Comparison of ENCODE assay signal across 18 mouse cellular contexts in the genomic region with DNA sequence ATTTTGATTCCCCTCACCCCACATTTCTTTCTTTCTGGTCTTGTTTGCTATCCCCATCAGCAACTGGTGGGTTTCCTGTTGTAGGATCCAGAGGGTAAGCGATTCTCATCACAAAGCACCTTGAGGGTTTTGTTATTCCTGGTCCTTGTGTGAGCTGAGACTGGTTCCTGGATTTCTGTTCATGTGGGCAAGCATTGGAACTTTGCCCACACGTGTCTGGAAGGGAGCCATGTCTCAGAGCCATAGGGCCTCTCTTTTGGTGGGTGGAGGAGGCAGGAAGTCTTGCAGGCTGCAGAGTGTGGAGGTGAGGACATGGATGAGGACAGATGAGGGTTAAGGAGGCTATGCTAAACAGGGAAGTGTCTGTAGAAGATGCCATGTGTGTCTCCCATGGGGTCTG.
DNase-seq lines count a peak whose midpoint lies in the region; ATAC-seq and TF ChIP-seq lines count a peak whose summit lies in the region.
"Had no signal": no experiment of that assay in that cellular context is flagged by ENCODE, and none has a peak within 500 bp of the region (broad histone marks: within the 10 kb centered on the region; RNA-seq: fewer than 3 reads in every experiment).

No protein-coding gene starts in this region.

- ATAC-seq in stomach, postnatal 0 days (ENCODE audit: low FRiP score, low TSS enrichment): no peak
- ATAC-seq: forebrain, embryonic 13.5 days; forebrain, postnatal 0 days had no signal

- H3K27ac ChIP-seq in kidney, adult 2 months (ENCODE audit: insufficient read depth, low read depth, low read length): no peak overlapping the region
- H3K27ac ChIP-seq in stomach, postnatal 0 days (replicated peaks): no peak overlapping the region
- H3K27ac ChIP-seq: embryonic facial prominence, embryonic 13.5 days; forebrain, embryonic 13.5 days; heart, adult 2 months; heart, embryonic 15.5 days; hindbrain, embryonic 14.5 days had no signal

- H3K4me3 ChIP-seq in kidney, adult 2 months (ENCODE audit: insufficient read depth, low read depth, low read length): no peak overlapping the region
- H3K4me3 ChIP-seq in stomach, postnatal 0 days (ENCODE audit: low read depth, low read length): no peak overlapping the region
- H3K4me3 ChIP-seq: embryonic facial prominence, embryonic 13.5 days; forebrain, embryonic 13.5 days; heart, adult 2 months; heart, embryonic 15.5 days had no signal

- no peak for TF ChIP-seq CTCF in kidney, adult 2 months (conservative IDR thresholded peaks at IDR 0.05; ENCODE audit: insufficient read depth, insufficient read length, low read depth, low read length)
- TF ChIP-seq CTCF in stomach, postnatal 0 days (IDR thresholded peaks at IDR 0.05; ENCODE audit: low read depth): no peak

- TF ChIP-seq POLR2A in kidney, adult 2 months (IDR thresholded peaks at IDR 0.05; ENCODE audit: low read depth, low read length): no peak

- no peaks in the 10 kb centered on the region for H3K27me3 ChIP-seq in kidney, adult 2 months (replicated peaks; ENCODE audit: control insufficient read depth, insufficient read depth, low read length)
- no peaks in the 10 kb centered on the region for H3K27me3 ChIP-seq in stomach, postnatal 0 days (ENCODE audit: control insufficient read depth, insufficient read depth, low read length)
- H3K27me3 ChIP-seq: embryonic facial prominence, embryonic 13.5 days; forebrain, embryonic 13.5 days had no signal

- no peaks in the 10 kb centered on the region for H3K9me3 ChIP-seq in stomach, postnatal 0 days (ENCODE audit: control insufficient read depth, low read length)
- H3K9me3 ChIP-seq: embryonic facial prominence, embryonic 13.5 days; forebrain, embryonic 13.5 days; heart, embryonic 15.5 days had no signal

- no peak for TF ChIP-seq EP300 in stomach, postnatal 0 days (optimal IDR thresholded peaks at IDR 0.05)

- no peaks in the 10 kb centered on the region for H3K4me1 ChIP-seq in kidney, adult 2 months (ENCODE audit: control insufficient read depth, insufficient read depth, low read length)
- no peaks in the 10 kb centered on the region for H3K4me1 ChIP-seq in stomach, postnatal 0 days (replicated peaks; ENCODE audit: control insufficient read depth, insufficient read depth)
- H3K4me1 ChIP-seq: heart, embryonic 15.5 days had no signal

- peak; percentile 54 to 67 for DNase-seq in cerebellum, postnatal 14 days
- no peak for DNase-seq in cerebellum, adult 9-10 months
- peak; percentile 12 to 20 for DNase-seq in kidney, postnatal 4 days
- no peak for DNase-seq in kidney, adult 2 months
- peak; percentile 52 for DNase-seq in NIH3T3 (ENCODE audit: low read depth)
- DNase-seq in stomach, postnatal 0 days (ENCODE audit: low spot score): peak; percentile 43
- DNase-seq: adrenal gland, adult 2 months; adrenal gland, postnatal 25 days; cerebellum, adult 9-11 months; forebrain, postnatal 0 days; gastrocnemius, postnatal 14 days; heart, adult 2 months; heart, postnatal 14 days had no signal

- H3K4me2 ChIP-seq in stomach, postnatal 0 days (replicated peaks; ENCODE audit: low read depth): no peak overlapping the region
- H3K4me2 ChIP-seq: embryonic facial prominence, embryonic 13.5 days; forebrain, embryonic 13.5 days; heart, embryonic 11.5 days; heart, embryonic 15.5 days; hindbrain, embryonic 14.5 days had no signal

- no peaks in the 10 kb centered on the region for H3K36me3 ChIP-seq in kidney, adult 2 months (ENCODE audit: control insufficient read depth, insufficient read depth, low read length)
- H3K36me3 ChIP-seq in stomach, postnatal 0 days (ENCODE audit: control insufficient read depth, insufficient read depth, low read length): no peaks in the 10 kb centered on the region
- H3K36me3 ChIP-seq: embryonic facial prominence, embryonic 13.5 days; heart, embryonic 15.5 days had no signal

- no peak overlapping the region for H3K9ac ChIP-seq in stomach, postnatal 0 days (ENCODE audit: low read length)
- H3K9ac ChIP-seq: embryonic facial prominence, embryonic 13.5 days; forebrain, embryonic 13.5 days; forebrain, postnatal 0 days; heart, embryonic 15.5 days; hindbrain, embryonic 14.5 days had no signal

- WGBS in kidney, adult 2 months: 50% methylated on average over 2 of the region's 2 CpGs
- 51% methylated on average over 2 of the region's 2 CpGs for WGBS in stomach, postnatal 0 days

Comparison
In these comparisons a context has a peak if more than half of its experiments do, and no peak if none do; other contexts are left out.
1. DNase-seq: peak in cerebellum, postnatal 14 days (2 of 2), kidney, postnatal 4 days (2 of 2), NIH3T3 (single experiment) and stomach, postnatal 0 days (single experiment); none in cerebellum, adult 9-10 months (single experiment) and kidney, adult 2 months (single experiment).